Mouse (Mus musculus): ENCODE measurements around the gene St8sia1. TPM values are rescaled to one million over a fixed set of nuclear protein-coding genes. Genes with fewer than 3 reads are reported as not detected.

Gene St8sia1
- total RNA-seq, 2 experiments from 2014 or later, result 0.16 to 0.42 TPM

DNA sequence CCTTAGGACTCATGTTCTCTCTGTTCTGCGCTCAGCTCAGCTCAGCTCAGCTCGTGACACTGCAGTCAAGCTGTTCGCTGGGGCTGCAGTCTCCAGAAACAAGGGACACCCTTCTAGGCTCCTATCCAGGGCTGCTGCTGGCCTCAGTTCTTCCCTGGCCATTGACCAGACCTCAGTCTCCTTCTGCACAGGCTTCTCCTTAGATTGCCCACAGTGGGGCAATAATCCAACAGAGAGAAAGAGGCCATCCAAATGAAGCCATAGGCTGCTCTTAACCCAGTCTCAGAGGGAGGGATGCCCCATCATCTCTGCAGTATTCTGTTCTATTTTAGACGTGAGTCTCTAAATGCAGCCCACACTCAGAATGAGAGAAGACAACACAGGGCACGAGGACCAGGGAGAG lies 15.3 kb downstream of the St8sia1 start:
- intact Hi-C loops (cut with DNase I; ENCODE audit: low total_unique reads), result no loop called here
- DNase-seq, result peak; percentile 18

DNA sequence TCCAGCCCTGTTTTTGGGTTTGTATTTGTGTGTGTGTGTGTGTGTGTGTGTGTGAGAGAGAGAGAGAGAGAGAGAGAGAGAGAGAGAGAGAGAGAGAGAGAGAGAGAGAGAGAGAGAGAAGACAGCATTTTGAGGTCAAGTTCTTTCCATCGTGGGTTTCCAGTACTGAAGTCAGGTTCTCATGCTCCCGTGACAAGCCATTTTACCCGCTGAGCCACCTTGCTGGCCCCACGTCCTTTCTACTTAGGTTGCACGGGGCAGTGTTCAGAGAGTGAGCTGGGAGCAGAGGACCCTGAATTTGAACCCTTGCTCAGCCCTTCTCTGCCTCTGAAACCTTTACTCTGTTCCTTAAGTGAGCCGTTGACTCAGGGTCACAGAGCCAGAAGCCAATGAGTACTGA lies 17.2 kb downstream of the St8sia1 start:
- intact Hi-C loops (cut with DNase I; ENCODE audit: low total_unique reads), result no loop called here
- no peak for DNase-seq

DNA sequence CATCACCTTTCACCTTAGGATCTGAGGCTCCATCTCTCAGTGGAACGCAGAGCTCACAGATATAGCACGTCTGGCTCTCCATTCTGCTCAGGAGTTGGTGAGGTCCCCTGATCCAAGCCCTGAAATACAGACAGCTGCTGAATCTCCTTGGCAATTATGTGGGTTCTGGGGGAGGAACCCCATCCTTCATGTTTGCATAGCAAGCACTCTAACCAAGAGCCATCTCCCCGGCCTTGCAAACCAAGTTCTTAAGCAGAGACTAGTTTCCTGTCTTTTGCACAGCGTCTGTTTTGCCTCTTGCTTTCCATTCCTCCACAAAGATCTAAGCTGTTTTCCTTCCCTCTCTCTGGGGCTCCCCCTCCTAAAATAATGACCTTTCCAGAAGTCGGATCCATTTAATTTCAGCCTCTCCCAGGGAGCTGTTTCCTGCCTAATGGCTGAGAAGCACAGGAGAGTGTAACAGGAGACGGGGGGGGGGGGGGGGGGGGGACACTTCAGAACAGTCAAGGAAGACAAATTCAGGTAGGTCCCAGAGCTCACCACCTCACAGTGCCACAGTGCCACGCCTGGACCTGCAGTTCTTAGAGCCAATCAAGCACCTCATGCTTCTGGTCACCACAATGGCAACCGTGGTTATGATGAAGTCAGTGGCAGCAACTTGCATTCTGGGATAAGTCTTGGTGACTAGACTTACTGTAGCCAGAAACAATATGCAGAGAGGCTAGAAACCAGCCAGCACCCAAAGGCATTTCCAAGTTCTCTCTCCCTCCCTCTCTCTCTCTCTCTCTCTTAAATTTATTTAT lies 18.0 kb downstream of the St8sia1 start:
- DNase-seq, result no peak
- intact Hi-C loops (cut with DNase I; ENCODE audit: low total_unique reads), result no loop called here

DNA sequence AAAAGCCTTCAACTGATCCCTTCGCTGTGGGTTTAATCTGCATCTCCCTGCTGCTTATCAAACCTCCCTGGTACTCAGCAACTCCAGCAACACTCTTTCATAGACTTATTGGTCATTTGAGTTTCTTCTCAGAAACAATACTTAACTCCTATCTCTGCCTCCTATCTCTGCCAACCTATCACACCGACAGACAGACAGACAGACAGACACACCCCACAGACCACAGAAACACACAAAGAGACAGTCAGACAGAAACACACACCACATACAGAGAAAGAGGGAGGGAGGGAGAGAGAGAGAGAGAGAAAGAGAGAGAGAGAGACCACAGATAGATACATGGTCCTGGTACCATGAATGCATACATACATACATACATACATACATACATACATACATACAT lies 18.8 kb downstream of the St8sia1 start:
- intact Hi-C loops (cut with DNase I; ENCODE audit: low total_unique reads), result no loop called here
- no peak for DNase-seq

DNA sequence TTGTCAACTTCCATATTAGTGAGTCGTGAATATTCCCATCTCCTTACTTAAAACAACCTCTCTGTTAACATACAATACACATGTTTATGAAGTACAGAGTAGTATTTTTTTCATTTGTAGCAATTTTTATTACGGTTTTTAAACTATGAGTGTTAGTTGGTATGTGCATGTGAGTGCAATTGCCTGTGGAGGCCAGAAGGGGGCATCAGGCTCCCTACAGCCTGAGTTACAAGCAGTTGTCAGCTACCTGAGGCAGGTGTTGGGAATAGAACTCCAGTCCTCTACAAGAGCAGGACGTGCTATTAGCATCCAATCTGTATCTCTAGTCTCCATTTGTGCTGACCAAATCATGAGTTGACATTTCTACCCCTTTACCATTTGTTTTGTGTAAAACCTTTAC lies 19.8 kb downstream of the St8sia1 start:
- intact Hi-C loops (cut with DNase I; ENCODE audit: low total_unique reads), result no loop called here
- no peak for DNase-seq

DNA sequence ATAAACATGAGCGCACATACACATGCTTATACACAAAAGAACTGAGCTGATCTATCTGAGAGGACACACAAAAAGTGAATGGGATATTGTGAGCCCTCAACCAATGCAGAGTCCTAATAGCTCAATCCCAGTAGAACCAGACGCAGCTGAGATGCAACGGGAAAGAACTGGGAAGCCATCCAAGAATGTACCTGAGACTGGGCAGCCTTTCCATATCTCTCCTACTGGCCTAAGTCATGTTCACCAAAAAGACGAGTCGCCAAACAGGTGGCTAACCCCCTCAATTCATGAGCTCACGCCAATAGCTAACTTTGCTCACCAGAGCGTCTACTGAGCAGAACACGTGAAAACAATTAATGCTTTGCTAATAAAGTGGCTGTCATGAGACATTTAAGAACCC lies 20.8 kb downstream of the St8sia1 start:
- intact Hi-C loops (cut with DNase I; ENCODE audit: low total_unique reads), result no loop called here
- DNase-seq, result no peak

DNA sequence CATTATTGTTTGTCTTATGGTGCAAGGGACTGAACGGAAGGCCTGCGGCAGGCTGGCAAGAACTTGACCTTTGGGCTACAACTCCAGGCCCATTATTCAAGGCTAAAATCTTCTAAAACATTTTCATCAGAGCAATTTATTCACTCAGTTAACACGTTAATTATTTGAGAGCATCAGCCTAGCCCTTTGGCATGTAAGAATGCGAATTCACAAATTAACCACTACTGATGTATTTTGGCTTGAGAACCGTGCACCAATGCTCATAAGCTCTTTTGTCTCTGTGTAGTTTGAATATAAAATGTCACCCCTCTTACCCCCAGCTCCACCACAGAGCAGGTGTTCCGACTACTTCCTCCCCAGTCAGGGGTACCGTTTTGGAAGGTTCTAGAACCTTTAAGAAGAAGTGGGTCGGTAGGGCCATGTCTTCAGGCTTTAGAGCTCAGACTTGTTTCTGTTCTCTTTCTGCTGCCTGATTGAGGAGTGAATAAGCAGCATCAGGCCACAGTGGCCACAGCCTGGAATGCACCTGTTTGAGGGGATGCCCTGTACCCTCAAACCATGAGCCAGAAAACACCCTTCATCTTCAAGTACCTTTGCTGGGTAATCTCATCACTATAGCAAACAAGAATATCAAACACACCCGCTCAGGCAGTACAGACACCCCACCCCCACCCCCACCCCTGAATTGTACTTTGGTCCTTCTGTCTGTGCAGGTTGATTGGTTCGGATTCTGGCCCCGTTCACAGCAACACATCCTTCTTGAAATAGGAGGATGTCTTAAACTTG lies 22.5 kb downstream of the St8sia1 start:
- intact Hi-C loops (cut with DNase I; ENCODE audit: low total_unique reads), result no loop called here
- DNase-seq, result no peak

DNA sequence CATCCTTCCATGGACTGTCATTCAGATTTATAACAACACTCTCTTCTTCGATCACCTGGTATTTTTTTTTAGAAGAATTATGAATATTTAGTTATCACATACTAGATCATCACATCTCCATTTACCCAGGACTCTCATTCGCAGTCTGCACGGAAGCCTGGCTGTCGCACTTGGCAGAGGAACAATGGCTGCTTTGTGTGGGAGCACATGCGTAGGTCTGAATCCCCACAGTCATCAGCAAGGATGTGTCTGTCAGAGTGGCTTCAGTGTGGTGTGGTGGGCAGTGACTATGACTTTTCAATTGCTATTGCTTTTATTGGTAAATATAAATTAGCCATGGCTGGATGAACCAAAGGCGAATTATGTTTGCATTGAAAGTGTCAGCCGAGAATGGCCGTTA lies 23.2 kb downstream of the St8sia1 start:
- intact Hi-C loops (cut with DNase I; ENCODE audit: low total_unique reads), result no loop called here
- no peak for DNase-seq

DNA sequence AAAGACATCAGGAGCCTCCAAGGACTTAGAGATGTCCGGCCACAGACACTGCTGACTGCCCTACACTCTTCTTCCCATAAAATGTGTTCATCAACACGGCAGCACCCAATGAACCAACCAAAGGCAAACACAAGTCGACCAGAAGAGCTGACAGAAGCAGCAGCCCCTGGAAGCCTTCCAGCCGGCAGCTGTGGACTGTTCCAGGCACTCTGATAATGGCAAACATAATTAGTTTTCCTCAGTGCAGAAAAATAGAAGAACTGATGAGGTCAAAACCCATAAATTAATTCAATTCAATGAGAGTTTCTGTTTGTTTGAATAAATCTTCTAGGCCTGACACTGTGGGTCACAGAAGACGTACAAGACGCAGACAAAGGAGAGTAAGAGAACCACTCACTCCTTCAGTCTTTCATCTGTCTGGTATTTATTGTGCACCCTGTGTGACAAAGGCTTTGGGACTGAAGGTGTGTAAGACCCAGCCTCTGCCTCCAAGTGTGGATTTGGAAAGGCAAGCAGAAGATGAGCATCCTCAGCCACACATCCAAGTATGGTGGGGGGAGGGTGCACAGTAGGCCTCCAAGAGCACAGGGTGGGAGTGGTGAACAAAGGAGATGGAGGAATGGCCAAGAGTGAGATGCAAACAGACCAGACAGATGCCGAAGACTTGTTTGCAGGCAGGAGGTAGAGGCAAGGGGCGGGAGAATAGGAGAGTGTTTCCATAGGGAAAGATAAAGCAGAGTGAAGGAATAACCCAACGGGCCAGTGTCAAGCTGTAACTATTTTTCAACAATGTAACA lies 25.5 kb downstream of the St8sia1 start:
- intact Hi-C loops (cut with DNase I; ENCODE audit: low total_unique reads), result no loop called here

DNA sequence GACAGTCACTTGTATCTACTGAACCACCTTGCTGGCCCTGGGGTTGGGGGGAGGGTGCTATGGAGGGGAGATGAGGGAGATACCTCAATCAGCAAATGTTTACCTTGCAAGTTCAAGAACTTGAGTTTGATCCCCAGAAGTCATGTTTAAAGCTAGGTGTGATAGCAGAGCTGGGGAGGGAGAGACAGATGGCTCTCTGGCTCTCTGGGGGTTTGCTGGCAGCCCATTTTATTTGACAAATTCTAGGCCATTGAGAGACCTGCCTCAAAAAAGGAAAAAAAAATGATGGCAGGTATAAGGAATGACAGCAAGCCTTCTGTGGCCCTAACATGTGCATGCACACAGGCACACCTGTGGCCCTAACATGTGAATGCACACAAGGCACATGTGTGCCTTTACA lies 26.2 kb downstream of the St8sia1 start:
- DNase-seq, result no peak
- intact Hi-C loops (cut with DNase I; ENCODE audit: low total_unique reads), result no loop called here

More for the DNA sequence above, 25.5 kb downstream of the St8sia1 start:
- no peak for DNase-seq

DNA sequence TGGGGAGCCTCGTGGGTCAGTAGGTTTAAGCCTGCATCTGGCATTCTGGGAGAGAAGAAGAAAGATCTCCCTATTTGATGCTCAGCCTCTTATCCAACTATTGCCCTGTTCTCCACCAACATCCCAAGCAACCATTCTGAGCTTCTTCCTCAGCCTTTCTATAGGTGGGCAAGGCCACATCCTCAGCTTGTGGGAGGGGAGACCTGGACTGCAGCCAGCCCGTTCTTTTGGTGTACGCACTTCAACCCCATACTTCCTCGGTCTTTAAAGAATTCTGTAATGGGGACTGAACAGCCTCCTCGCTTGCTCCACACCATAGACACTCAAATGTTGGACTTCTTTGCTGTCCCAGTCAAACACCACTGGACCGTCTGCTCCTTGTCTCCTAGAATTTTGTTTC lies 31.7 kb downstream of the St8sia1 start:
- intact Hi-C loops (cut with DNase I; ENCODE audit: low total_unique reads), result no loop called here
- DNase-seq, result no peak

DNA sequence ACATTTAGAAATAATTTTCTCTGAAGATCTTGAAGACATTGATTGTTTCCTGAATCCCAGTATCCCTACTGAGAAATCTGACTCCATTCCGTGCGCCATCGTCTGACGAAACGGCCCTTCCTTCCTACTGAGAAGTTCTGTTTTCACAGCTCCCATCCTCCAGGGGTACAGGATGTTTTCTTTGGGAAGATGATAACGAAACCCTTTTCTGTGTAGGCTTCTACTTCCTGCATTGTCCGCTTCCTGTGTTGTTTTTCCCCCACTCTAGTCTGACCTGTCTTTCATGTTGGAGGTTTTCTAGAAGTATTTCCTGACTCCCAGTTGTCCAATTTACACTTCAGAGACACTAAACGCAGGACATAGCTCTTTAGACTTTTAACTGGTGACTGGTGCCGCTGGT lies 32.1 kb downstream of the St8sia1 start:
- no peak for DNase-seq
- intact Hi-C loops (cut with DNase I; ENCODE audit: low total_unique reads), result no loop called here

DNA sequence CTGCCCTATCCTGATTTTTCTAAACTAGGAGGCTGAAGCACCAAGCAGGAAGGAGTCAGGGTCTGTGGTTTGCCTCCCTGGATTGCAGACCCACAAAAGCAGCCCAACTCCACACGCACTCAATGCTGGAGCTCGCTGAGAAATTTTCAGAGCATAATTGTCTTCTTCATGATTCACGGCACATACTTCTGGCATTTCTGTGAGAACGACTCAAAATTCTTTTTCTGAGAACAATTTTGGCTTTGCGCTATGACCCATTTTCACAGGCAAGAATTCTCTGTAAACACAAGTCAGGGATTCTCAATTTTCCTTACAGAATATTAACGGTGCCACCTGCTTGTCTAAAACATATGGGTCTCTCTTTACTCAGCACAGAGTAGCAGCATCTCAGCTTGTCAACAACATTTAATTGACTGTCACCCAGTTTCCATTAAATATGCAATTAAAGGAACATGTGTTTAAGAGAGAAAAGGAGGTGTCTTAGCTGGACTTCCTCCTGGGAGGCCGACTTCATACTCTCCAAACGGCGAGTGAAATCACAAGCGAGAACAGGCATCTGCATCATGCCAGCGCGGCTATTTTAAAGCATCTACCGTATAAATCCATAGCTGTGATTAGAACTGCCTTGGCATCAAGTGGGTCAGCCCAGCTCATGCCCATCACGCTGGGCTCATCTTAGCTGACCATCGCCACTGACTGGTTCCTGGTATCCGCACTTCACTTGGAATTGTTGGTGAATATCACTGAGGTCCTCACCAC lies 35.5 kb downstream of the St8sia1 start:
- no peak for DNase-seq
- intact Hi-C loops (cut with DNase I; ENCODE audit: low total_unique reads), result no loop called here

DNA sequence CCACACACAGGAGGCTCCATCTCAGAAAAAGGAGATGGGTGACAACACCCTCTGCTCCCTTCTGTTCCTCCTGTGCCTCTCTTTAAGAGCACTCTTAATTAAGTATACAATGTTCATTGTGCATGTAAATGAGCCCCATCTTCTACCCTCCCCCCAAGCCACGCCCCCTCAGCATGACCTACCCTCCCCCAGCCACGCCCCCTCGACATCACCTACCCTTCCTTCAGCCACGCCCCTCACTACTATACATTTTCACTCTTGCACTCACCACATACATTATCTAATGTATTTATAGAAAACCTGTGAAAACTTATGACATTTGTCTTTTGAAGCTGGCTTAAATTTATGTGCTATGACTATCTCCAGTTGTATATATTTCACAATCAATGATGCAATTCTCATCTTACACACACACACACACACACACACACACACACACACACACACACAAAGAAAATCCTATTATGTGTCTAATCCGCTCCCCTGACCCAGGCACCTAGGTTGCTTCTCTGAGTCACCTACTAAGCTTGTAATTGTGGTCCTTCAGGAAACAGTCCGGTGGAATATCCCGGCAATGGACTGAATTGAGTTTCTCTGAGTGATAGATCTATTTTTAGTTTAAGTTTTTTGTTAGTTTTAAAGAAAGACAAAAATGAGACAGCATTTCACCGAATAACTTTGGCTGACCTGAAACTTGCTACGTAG lies 37.2 kb downstream of the St8sia1 start:
- DNase-seq, result no peak
- intact Hi-C loops (cut with DNase I; ENCODE audit: low total_unique reads), result no loop called here

DNA sequence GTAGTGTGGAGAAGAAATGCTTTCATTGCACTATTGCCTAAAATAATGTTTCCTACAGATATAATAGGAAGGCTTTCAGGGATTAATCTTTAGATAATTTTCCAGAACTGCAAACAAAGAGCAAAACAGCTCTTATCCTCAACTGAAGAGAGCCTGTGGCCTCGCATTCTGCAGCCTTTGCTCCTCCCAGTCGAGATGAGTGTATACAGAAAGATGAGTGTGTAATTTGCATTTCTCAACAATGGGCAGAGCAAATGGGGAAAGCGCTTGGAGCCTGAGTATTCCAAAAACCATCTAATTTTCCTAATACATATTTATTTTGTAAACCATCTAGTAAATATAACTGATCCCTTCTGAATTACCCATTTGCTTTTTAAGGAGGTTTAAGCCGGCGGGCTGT lies 38.3 kb downstream of the St8sia1 start:
- intact Hi-C loops (cut with DNase I; ENCODE audit: low total_unique reads), result no loop called here
- DNase-seq, result no peak

DNA sequence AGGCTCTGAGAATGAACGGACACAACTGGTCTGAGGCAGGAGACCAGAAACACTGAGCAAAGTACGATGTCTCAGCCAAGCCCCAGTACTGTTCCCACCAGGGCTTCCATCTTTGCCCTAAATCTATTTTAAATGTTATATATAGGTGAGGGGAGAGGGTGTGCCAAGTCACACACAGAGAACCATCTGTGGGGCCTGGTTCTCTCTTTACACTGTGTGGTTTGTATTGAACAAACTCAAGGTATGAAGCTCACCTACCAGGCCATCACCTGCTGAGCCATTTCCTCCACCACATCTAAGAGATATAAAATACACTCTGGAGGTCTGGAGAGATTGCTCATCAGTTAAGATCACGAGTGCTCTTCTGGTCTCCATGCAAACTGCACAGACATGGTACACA lies 38.9 kb downstream of the St8sia1 start:
- intact Hi-C loops (cut with DNase I; ENCODE audit: low total_unique reads), result no loop called here
- DNase-seq, result no peak

DNA sequence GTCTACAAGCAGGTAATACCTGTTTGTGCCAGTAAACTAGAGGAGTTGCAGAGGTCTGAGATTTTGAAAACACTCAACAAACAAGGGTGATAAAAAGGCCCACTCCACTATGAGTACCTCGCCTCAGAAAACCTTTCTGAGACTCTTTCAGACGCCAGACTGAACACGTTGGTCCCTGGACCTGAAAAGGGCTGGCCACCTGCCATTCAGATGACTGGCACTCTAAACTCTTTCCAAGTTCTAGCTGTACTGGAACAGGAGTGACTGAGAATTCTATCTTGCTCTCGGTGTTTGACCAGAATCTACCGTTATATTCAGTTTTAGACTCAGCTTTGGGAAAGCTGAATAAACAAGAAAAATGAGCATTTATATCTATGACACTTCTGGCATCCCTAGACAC lies 43.4 kb downstream of the St8sia1 start:
- DNase-seq, result no peak
- intact Hi-C loops (cut with DNase I; ENCODE audit: low total_unique reads), result no loop called here

DNA sequence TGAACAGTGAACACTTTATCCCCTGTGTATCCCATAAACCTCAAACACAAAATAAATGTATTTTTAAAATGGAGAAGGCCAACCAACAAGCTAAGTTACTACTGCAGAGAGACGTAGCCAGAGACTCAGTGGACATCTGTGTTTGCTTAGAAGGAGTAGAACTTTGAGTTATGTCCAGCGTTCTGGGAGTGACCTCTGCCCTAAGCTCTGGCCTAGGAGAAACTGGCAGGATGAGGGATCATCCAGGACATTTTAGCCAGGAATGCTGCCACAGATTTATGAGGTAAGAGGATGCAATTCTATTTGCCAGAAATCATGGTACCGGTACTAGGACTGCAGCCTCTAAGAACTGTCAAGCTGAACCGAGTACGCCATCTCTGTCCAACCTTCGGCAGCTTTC lies 45.6 kb downstream of the St8sia1 start:
- intact Hi-C loops (cut with DNase I; ENCODE audit: low total_unique reads), result no loop called here
- DNase-seq, result no peak

DNA sequence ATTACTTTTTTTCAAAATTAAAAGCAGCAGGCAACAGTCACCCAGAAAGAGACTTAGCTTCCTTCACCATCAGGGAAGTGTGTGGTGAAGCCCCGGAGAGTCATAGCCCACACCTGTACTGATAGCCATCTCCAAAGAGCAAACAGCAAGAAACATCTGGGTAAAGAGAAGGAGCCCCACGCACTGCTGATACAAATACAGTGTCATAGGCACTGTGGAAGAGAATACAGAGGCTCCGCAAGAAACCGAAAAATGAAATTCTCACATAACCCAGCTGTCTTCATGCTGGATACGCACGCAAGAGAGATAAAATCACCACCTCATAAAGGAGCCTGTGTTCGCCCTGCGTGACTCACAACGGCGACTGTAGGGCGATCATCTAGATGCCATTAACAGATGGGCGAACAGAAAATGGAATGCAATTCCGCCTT lies 46.8 kb downstream of the St8sia1 start:
- DNase-seq, result no peak
- intact Hi-C loops (cut with DNase I; ENCODE audit: low total_unique reads), result no loop called here

Data from gastrocnemius, postnatal 14 days (tissue).